Mouse (Mus musculus) embryonic fibroblast, embryonic 13.5 days (primary cell): ENCODE results near the gene Slc24a5.

Source experiments
- CTCF ChIP-seq: IDR thresholded peaks from 2 replicates; pipeline ENCODE4 v1.5.1; 2011; ENCODE audit warnings: mild to moderate bottlenecking, control low read depth, low read length, moderate library complexity, borderline replicate concordance; ENCODE audit not compliant: insufficient read depth
- POLR2A ChIP-seq: IDR thresholded peaks from 2 replicates; pipeline ENCODE4 v1.6.1; 2011; ENCODE audit warnings: low read depth, mild to moderate bottlenecking, control low read depth, low read length, moderate library complexity

DNA sequence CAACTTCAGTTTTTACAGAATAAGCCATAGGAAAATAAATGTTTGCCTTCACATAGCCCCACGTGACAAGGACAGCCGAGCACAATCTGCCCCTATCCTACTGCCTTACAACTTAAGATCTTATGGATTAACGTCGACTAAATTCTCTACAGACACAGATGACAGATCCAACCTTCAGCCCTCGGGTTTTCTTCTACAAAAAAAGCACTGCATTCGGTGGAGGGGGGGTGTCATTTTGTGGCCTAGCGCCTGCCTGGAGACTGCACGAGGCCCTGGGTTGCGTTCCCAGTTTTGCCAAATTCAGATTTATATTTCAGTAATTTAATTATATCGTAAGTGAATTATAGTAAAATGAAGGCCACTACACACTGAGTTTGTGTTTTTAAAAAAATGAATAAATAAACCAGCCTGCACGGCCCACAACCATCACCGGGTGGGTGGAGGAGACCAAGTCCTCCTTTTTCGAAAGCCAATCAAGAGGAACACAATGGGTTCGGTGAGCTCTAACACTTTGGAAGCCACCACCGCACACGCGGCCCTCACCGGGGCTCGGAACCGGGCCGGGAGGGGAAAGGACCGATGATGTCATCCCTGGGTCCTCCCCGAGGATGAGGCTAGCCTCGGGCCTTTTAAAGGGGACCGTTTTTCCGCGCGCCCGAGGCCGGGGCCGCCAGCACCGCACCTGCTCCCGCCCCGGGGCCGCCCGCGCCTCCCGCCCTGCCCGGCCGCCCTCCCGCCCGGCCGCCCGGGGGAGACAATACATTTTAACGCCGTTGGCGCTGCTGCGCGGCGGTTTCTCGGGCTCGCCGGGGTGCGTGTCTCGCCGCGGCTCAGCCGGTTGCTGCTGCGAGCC is 54.9 kb downstream of the Slc24a5 start:
- TF ChIP-seq CTCF (no peak), POLR2A (peak; percentile 47)
